Mouse (Mus musculus) CD4-positive, CD25-positive, alpha-beta regulatory T cell, adult 9 weeks (primary cell): ENCODE measurements around the gene Tmem94. TPM values are rescaled to one million over a fixed set of nuclear protein-coding genes. Genes with fewer than 3 reads are reported as not detected.

Source experiments
- polyA plus RNA-seq: library from polyadenylated mRNA; unstranded; fragments of 100-300 nt; shearing (Covaris generic); gene quantifications from one replicate; pipeline ENCODE4 v1.2.1, GENCODE M21; 2017

Gene Tmem94
- 35.9 TPM for polyA plus RNA-seq

DNA sequence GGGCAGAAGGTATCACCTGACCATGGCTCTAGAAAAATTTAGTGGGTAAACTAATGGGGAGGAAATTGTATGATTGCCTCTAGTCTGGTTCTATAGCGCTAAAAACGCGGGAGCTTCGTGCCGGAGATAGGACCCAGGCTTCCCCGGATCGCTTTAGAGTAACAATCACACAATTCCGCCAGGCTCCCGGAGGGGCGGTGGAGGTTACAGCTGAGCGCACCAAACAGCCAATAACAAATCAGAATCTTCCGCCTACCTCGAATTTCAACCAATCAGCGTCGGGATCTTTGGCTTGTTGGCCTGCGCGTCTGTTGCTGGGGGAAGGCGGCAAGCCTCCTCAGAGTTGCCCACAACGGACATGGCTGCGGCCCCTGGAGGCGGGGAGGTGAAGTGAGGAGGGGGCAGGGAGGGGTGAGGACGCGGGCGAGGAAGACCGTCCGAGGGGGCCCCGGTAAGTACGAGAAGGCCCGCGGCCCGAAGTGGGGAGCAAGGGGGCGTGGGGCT lies at the start of gene Tmem94:
Gene Tmem94, plus strand, starts transcription at position 331 of the 504 bp plus-strand sequence.

DNA sequence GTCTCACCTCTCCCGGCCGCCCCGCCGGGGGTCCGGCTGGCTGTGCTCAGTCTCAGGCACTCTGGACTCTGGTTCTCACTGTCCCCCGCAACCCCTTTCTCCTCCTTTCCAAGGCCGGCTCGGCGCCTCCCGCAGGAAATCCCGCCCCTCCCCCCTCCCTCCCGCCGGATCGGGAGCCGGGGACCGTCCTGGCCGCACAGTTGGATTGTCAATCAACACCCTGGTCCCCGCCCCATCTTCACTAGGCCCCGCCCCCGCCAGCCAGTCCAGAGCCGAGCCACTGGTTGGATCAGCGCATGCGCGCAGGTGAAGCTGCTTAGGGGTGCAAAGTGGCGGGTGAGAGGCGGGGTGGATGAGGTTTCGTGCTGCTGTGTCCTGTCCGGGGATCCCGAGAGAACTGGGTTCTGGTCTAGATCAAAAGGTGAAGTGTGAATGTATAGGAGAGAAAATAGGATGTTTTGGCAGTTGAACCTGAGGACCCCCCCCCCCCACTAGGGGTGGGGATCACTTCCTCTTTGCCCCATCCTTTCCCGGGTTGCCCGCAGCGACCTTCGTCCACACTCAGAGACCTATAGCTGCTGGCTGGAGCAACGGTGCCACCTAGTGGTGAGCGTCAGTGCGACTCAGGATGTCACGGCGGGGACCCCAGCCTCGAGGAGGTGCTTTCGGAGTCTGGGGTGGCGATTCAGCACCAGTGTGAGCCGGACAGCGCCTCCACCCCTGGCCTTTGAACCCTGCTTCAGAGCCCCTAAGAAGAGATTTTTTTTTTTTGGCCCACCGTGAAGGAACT lies 48.5 kb downstream of the Tmem94 start, which contains the start of gene Caskin2:
Gene Caskin2, minus strand, starts transcription at position 133 of the 790 bp plus-strand sequence.

DNA sequence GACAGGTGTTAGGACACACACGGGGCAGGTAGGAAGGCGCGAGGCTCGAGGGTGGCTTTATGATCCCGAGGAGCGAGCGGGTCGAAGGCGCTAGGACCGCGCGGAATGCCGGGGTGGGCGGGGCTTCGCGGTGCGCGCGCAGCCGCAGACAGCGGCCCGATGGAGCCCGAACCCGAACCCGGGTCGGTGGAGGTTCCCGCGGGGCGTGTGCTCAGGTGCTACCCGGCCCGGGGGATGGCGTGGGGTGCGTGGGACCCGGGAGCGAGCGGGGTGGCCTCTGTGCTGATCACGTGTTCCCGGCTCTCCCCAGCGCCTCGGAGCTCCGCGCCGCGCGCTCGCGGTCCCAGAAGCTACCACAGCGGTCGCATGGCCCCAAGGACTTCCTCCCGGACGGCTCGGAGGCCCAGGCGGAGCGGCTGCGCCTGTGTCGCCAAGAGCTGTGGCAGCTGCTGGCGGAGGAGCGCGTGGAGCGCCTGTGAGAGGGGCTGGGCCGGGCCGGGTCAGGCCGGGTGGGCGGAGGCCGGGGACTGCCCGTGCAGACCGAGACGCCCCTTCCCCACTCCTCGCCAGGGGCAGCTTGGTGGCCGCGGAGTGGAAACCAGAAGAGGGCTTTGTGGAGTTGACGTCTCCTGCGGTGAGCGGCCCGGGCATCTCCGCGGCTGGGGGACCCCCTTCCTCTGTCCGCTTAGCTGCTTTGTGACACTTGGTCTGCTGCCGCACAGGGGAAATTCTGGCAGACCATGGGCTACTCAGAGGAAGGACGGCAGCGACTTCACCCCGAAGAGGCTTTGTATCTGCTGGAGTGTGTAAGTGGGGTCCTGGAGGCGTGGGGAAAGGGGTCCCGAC lies 49.6 kb downstream of the Tmem94 start, which contains the start of gene Tsen54:
Gene Tsen54, plus strand, starts transcription at position 120 of the 846 bp plus-strand sequence.

DNA sequence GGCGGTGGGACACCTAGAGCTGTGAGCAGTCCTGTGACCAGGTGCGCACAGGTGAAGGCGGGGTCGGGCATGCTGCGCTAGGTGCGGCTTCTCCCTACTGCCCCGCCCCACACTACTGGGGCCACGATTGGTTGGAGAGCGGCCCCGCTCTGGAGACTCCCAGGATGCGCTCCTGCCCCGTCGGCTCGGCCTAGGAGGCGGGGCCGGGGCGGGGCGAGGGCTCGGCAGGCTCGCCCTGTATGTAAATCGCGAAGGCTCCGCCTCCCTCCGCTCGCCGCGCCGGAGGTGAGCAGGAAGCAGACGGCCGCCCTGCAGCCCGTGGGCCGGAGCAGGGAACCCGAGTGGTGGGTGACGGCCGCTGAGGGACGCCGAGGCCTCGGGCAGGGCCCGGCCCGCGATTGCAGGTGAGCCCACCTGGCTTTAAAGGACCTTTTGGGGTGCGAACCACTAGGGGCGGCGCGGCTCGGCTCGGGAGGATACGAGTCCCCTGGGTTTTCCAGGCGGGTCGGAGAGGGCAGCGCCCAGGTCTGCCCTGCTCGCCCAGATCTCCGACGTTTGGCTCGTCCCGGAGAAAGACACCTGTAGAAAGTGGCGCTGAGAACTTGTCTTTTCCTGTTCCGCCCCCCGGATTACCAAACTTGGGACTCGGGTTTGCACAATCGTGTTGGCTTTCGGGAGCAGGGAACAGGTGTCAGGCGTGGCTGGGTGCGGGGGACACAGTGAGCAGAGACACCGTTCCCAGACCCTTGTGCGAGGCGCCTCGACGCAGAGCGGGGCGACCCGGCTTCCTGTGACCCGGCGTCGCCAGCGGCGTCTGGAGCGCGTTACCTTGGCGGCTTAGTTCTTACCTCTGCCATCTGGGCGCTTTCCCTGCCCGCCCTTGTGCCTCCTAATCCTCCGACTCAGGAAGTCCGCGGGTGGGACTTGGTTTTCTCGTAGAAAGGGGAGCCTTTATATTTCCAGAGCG lies 58.8 kb downstream of the Tmem94 start, which contains the start of gene Llgl2:
Gene Llgl2, plus strand, starts transcription at position 276 of the 967 bp plus-strand sequence.

Other genes with a start within 250 kb of the Tmem94 start
- 775 TPM for gene Sumo2, start 229.2 kb upstream of the Tmem94 start, polyA plus RNA-seq
- 95.7 TPM for gene Nup85, start 201.0 kb upstream of the Tmem94 start, polyA plus RNA-seq
- gene Mrps7, start 161.5 kb upstream of the Tmem94 start, polyA plus RNA-seq = 68.3 TPM
- gene Gga3, start 161.4 kb upstream of the Tmem94 start, polyA plus RNA-seq = 71.5 TPM
- gene Mif4gd, start 152.5 kb upstream of the Tmem94 start, polyA plus RNA-seq = 198 TPM
- 70.8 TPM for gene Slc25a19, start 137.1 kb upstream of the Tmem94 start, polyA plus RNA-seq
- gene Grb2, start 56.8 kb upstream of the Tmem94 start, polyA plus RNA-seq = 10.7 TPM
- 2.9 TPM for gene Caskin2, start 48.2 kb downstream of the Tmem94 start, polyA plus RNA-seq
- gene Tsen54, start 49.3 kb downstream of the Tmem94 start, polyA plus RNA-seq = 13.0 TPM
- 35.4 TPM for gene Llgl2, start 58.6 kb downstream of the Tmem94 start, polyA plus RNA-seq
- 0.24 TPM for gene Myo15b, start 93.0 kb downstream of the Tmem94 start, polyA plus RNA-seq
- 0.38 TPM for gene Smim5, start 134.5 kb downstream of the Tmem94 start, polyA plus RNA-seq
- 0.86 TPM for gene Smim6, start 146.6 kb downstream of the Tmem94 start, polyA plus RNA-seq
- 48.9 TPM for gene Sap30bp, start 167.8 kb downstream of the Tmem94 start, polyA plus RNA-seq
- 23.0 TPM for gene Recql5, start 168.0 kb downstream of the Tmem94 start, polyA plus RNA-seq
- 0.07 TPM for gene Itgb4, start 209.3 kb downstream of the Tmem94 start, polyA plus RNA-seq
- gene Galk1, start 247.3 kb downstream of the Tmem94 start, polyA plus RNA-seq = 40.7 TPM